Mouse (Mus musculus) layer of hippocampus, adult 9-10 months (tissue): Measurements from ENCODE around the gene E330017A01Rik.
"Not testable (repeated sequence)": the region's sequence is repeated elsewhere in the genome, so short reads cannot be mapped to it uniquely, and the experiment has no call there.

Experiments used
- DNase-seq: peaks from one replicate; pipeline ENCODE4 v3.0.0; 2022; ENCODE audit warnings: low spot score

The E330017A01Rik gene

GRCm38 (mm10) chr16:58638689-58639175 lies at the start of gene E330017A01Rik:
E330017A01Rik (minus strand) TSS chr16:58638739.
- no peak for DNase-seq

- DNase-seq: no peak
These were observed 47.3 kb upstream of the E330017A01Rik start for GRCm38 (mm10) chr16:58685548-58686537.

GRCm38 (mm10) chr16:58684537-58684936 lies 46.0 kb upstream of the E330017A01Rik start:
- DNase-seq: no peak

GRCm38 (mm10) chr16:58683911-58684310 lies 45.4 kb upstream of the E330017A01Rik start:
- no peak for DNase-seq

- DNase-seq: no peak
These were observed 44.3 kb upstream of the E330017A01Rik start for GRCm38 (mm10) chr16:58682870-58683269.

- no peak for DNase-seq
These were observed 43.5 kb upstream of the E330017A01Rik start for GRCm38 (mm10) chr16:58682046-58682445.

GRCm38 (mm10) chr16:58678660-58679059 lies 40.1 kb upstream of the E330017A01Rik start:
- no peak for DNase-seq

GRCm38 (mm10) chr16:58677491-58677890 lies 39.0 kb upstream of the E330017A01Rik start:
- DNase-seq: no peak

GRCm38 (mm10) chr16:58676633-58677032 lies 38.1 kb upstream of the E330017A01Rik start:
- DNase-seq: no peak

GRCm38 (mm10) chr16:58676156-58676555 lies 37.6 kb upstream of the E330017A01Rik start:
- no peak for DNase-seq

GRCm38 (mm10) chr16:58675256-58675655 lies 36.7 kb upstream of the E330017A01Rik start:
- no peak for DNase-seq

GRCm38 (mm10) chr16:58673811-58674410 lies 35.4 kb upstream of the E330017A01Rik start:
- no peak for DNase-seq

GRCm38 (mm10) chr16:58672396-58672795 lies 33.9 kb upstream of the E330017A01Rik start:
- no peak for DNase-seq

GRCm38 (mm10) chr16:58671212-58671985 lies 32.9 kb upstream of the E330017A01Rik start:
- no peak for DNase-seq

GRCm38 (mm10) chr16:58670643-58671042 lies 32.1 kb upstream of the E330017A01Rik start:
- DNase-seq: no peak

- DNase-seq: peak; percentile 74
These were observed 31.5 kb upstream of the E330017A01Rik start, which contains the start of gene Cpox for GRCm38 (mm10) chr16:58669917-58670630. Cpox (plus strand) TSS chr16:58670292.

GRCm38 (mm10) chr16:58669264-58669663 lies 30.7 kb upstream of the E330017A01Rik start:
- no peak for DNase-seq

- no peak for DNase-seq
These were observed 30.0 kb upstream of the E330017A01Rik start for GRCm38 (mm10) chr16:58668586-58668985.

- DNase-seq: not testable (repeated sequence)
These were observed 28.1 kb upstream of the E330017A01Rik start for GRCm38 (mm10) chr16:58666681-58667080.

GRCm38 (mm10) chr16:58665137-58665536 lies 26.6 kb upstream of the E330017A01Rik start:
- not testable (repeated sequence) for DNase-seq

GRCm38 (mm10) chr16:58663816-58664215 lies 25.3 kb upstream of the E330017A01Rik start:
- DNase-seq: no peak
